Mouse (Mus musculus): Measurements from ENCODE around the gene 2200002D01Rik.
"Not testable (repeated sequence)": the region's sequence is repeated elsewhere in the genome, so short reads cannot be mapped to it uniquely, and the experiment has no call there.

DNA sequence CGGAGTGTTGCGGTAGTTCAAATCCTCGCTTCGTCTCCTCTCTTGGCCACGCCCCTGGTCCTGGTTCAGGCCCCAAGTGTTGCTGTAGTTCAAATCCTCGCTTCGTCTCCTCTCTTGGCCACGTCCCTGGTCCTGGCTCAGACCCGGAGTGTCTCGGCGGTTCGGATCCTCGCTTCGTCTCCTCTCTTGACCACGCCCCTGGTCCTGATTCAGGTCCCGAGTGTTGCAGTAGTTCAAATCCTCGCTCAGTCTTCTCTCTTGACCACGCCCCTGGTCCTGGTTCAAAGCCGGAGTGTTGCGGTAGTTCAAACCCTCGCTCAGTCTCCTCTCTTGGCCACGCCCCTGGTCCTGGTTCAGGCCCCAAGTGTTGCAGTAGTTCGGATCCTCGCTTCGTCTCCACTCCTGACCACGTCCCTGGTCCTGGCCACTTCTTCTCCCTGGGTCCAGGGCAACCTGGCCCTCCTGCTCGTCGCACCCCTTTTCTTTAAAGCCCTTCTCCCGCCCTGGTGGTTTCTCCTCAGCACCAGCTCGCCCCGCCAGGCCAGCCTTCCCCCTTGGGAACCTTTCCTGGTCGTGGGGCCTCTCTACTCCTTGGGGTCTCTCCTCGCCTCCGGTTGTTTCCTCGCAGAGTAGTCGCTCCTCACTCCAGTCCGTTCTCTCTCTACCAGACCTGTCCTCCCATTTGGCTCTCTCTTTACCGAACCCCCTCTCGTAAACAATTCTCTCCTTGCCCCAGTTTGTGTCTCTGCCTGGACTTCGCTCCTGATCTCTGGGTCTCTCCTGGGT lies 35.3 kb downstream of the 2200002D01Rik start:
- not testable (repeated sequence) for TF ChIP-seq CTCF (IDR thresholded peaks at IDR 0.05; ENCODE audit: low read depth, low read length); POLR2A (IDR thresholded peaks at IDR 0.05; ENCODE audit: borderline replicate concordance, low read depth, low read length)

All from bone marrow macrophage, adult 2 months (primary cell).